Mouse (Mus musculus) neural tube, embryonic 15.5 days (tissue): ENCODE results near the gene Pirb. TPM values are rescaled to one million over a fixed set of nuclear protein-coding genes. Genes with fewer than 3 reads are reported as not detected.
"Not testable (repeated sequence)": the region's sequence is repeated elsewhere in the genome, so short reads cannot be mapped to it uniquely, and the experiment has no call there.

Experiments
- ATAC-seq: fragments of 200-750 bp; cut with Nextera tagmentation; 2 replicates; pipeline ENCODE4 v1.8.0; 2017; ENCODE audit warnings: mild to moderate bottlenecking, moderate TSS enrichment, moderate library complexity; ENCODE audit not compliant: low FRiP score
- H3K27ac ChIP-seq: fragments of 300-500 bp; sonication (generic); replicated peaks from 2 replicates; pipeline ENCODE4 v1.5.1; 2015; ENCODE audit warnings: mild to moderate bottlenecking, inconsistent platforms
- H3K27me3 ChIP-seq: fragments of 300-500 bp; sonication (generic); replicated peaks from 2 replicates; pipeline ENCODE4 v1.6.1; 2015; ENCODE audit warnings: inconsistent platforms
- H3K36me3 ChIP-seq: fragments of 300-500 bp; sonication (generic); 2 replicates; pipeline ENCODE4 v1.6.1; 2015; ENCODE audit warnings: inconsistent platforms
- H3K4me1 ChIP-seq: fragments of 300-500 bp; sonication (generic); 2 replicates; pipeline ENCODE4 v1.6.1; 2015; ENCODE audit warnings: inconsistent platforms
- H3K4me2 ChIP-seq: fragments of 300-500 bp; sonication (generic); 2 replicates; pipeline ENCODE4 v1.6.1; 2015; ENCODE audit warnings: inconsistent platforms, mild to moderate bottlenecking, moderate library complexity
- H3K4me3 ChIP-seq: fragments of 300-500 bp; sonication (generic); replicated peaks from 2 replicates; pipeline ENCODE4 v1.5.1; 2015; ENCODE audit warnings: mild to moderate bottlenecking, inconsistent platforms
- H3K9ac ChIP-seq: fragments of 300-500 bp; sonication (generic); replicated peaks from 2 replicates; pipeline ENCODE4 v1.6.1; 2015; ENCODE audit warnings: mild to moderate bottlenecking, inconsistent platforms
- H3K9me3 ChIP-seq: fragments of 300-500 bp; sonication (generic); replicated peaks from 2 replicates; pipeline ENCODE4 v1.6.1; 2016; ENCODE audit warnings: inconsistent platforms
- WGBS: fragments of 180-500 bp; shearing (Covaris S2); methylation state at CpG from one replicate; pipeline ENCODE4 v1.1.7; 2015; ENCODE audit warnings: mixed read lengths; 5-methylcytosine and 5-hydroxymethylcytosine counted together
- polyA plus RNA-seq: library from polyadenylated mRNA; unstranded; fragments of >200 nt; fragmentation: Nextera tagmentation; extraction: Ambion mirVana; gene quantifications from 2 replicates; pipeline ENCODE4 v1.2.1, GENCODE M21; 2015

Gene Pirb
- polyA plus RNA-seq, 1 experiment from 2014 or later = 0.51 TPM

GRCm38 (mm10) chr7:3705461-3705860, 14.7 kb downstream of the Pirb start:
- not testable (repeated sequence) for ATAC-seq, H3K27me3 ChIP-seq, H3K9me3 ChIP-seq, H3K27ac ChIP-seq
- Histone ChIP-seq H3K4me2 (peak overlapping the region; percentile 78), H3K4me1 (peaks cover 23% of the 10 kb centered on the region), H3K9ac (peak overlapping the region; percentile 74), H3K4me3 (peak overlapping the region; percentile 77), H3K36me3 (peaks cover 32% of the 10 kb centered on the region)
- 5% methylated on average over 7 of the region's 7 CpGs for WGBS

GRCm38 (mm10) chr7:3704475-3704874, 15.7 kb downstream of the Pirb start:
- Histone ChIP-seq H3K9ac (peak overlapping the region; percentile 74), H3K36me3 (peaks cover 38% of the 10 kb centered on the region), H3K9me3 (no peaks in the 10 kb centered on the region), H3K27ac (peak overlapping the region; percentile 95), H3K27me3 (no peaks in the 10 kb centered on the region), H3K4me1 (peaks cover 23% of the 10 kb centered on the region), H3K4me2 (peak overlapping the region; percentile 78), H3K4me3 (peak overlapping the region; percentile 77)
- 3% methylated on average over 20 of the region's 20 CpGs for WGBS
- peak; percentile 73 for ATAC-seq

- H3K36me3 ChIP-seq = peaks cover 38% of the 10 kb centered on the region
- H3K9ac ChIP-seq = peak within 1 kb of the TSS; percentile 74
- 1% methylated on average over 42 of the region's 42 CpGs for WGBS
- peak within 1 kb of the TSS; percentile 78 for H3K4me2 ChIP-seq
- no peaks in the 10 kb centered on the region for H3K9me3 ChIP-seq
- peak within 1 kb of the TSS; percentile 95 for H3K27ac ChIP-seq
- ATAC-seq = peak; percentile 95
- H3K4me3 ChIP-seq = peak within 1 kb of the TSS; percentile 77
- no peaks in the 10 kb centered on the region for H3K27me3 ChIP-seq
- H3K4me1 ChIP-seq = peaks cover 23% of the 10 kb centered on the region
Measured at GRCm38 (mm10) chr7:3703879-3704441, 16.2 kb downstream of the Pirb start, which contains the start of gene Rps9. Gene Rps9, plus strand, starts transcription at chr7:3703993.

GRCm38 (mm10) chr7:3703148-3703878, 16.9 kb downstream of the Pirb start:
- Histone ChIP-seq H3K9ac (peak overlapping the region; percentile 74), H3K27me3 (no peaks in the 10 kb centered on the region), H3K4me2 (peak overlapping the region; percentile 78), H3K4me1 (peaks cover 23% of the 10 kb centered on the region), H3K36me3 (peaks cover 43% of the 10 kb centered on the region), H3K27ac (peak overlapping the region; percentile 95), H3K9me3 (no peaks in the 10 kb centered on the region), H3K4me3 (peak overlapping the region; percentile 77)
- ATAC-seq = peak; percentile 36; the same call in 1 of the 2 replicates
- WGBS = 19% methylated on average over 6 of the region's 6 CpGs

- WGBS = 91% methylated on average over 6 of the region's 6 CpGs
- no peak for ATAC-seq
Measured at GRCm38 (mm10) chr7:3698471-3698870, 21.7 kb downstream of the Pirb start.

GRCm38 (mm10) chr7:3694949-3695305, 25.3 kb downstream of the Pirb start:
- H3K4me2 ChIP-seq = peak overlapping the region; percentile 79
- peak overlapping the region; percentile 96 for H3K27ac ChIP-seq
- 4% methylated on average over 9 of the region's 9 CpGs for WGBS
- peaks cover 42% of the 10 kb centered on the region for H3K4me1 ChIP-seq
- peak overlapping the region; percentile 69 for H3K4me3 ChIP-seq
- H3K9ac ChIP-seq = peak overlapping the region; percentile 81
- ATAC-seq, H3K9me3 ChIP-seq, H3K27me3 ChIP-seq: not testable (repeated sequence)
- H3K36me3 ChIP-seq = peaks cover 31% of the 10 kb centered on the region

More at GRCm38 (mm10) chr7:3698471-3698870, 21.7 kb downstream of the Pirb start:
- Histone ChIP-seq H3K27ac (no peak overlapping the region), H3K36me3 (peaks cover 46% of the 10 kb centered on the region), H3K9ac (no peak overlapping the region), H3K27me3 (no peaks in the 10 kb centered on the region), H3K9me3 (no peaks in the 10 kb centered on the region), H3K4me2 (no peak overlapping the region), H3K4me1 (peaks cover 22% of the 10 kb centered on the region), H3K4me3 (no peak overlapping the region)

GRCm38 (mm10) chr7:3694076-3694948, 25.9 kb downstream of the Pirb start:
- H3K4me3 ChIP-seq = peak overlapping the region; percentile 69
- H3K36me3 ChIP-seq = peaks cover 30% of the 10 kb centered on the region
- under 1% methylated on average over 51 of the region's 55 CpGs for WGBS
- H3K27me3 ChIP-seq = no peaks in the 10 kb centered on the region
- H3K4me1 ChIP-seq = peaks cover 42% of the 10 kb centered on the region
- peak overlapping the region; percentile 79 for H3K4me2 ChIP-seq
- ATAC-seq = peak; percentile 48
- H3K9me3 ChIP-seq = no peaks in the 10 kb centered on the region
- H3K27ac ChIP-seq = peak overlapping the region; percentile 96
- peak overlapping the region; percentile 81 for H3K9ac ChIP-seq

GRCm38 (mm10) chr7:3693809-3694075, 26.4 kb downstream of the Pirb start:
- Histone ChIP-seq H3K9ac (peak overlapping the region; percentile 81), H3K4me1 (peaks cover 42% of the 10 kb centered on the region), H3K9me3 (no peaks in the 10 kb centered on the region), H3K27me3 (no peaks in the 10 kb centered on the region), H3K27ac (peak overlapping the region; percentile 96), H3K36me3 (peaks cover 29% of the 10 kb centered on the region), H3K4me2 (peak overlapping the region; percentile 79), H3K4me3 (peak overlapping the region; percentile 69)
- under 1% methylated on average over 18 of the region's 18 CpGs for WGBS
- ATAC-seq = no peak

- Histone ChIP-seq H3K9ac (peak within 1 kb of the TSS; percentile 81), H3K4me2 (peak within 1 kb of the TSS; percentile 79), H3K27ac (peak within 1 kb of the TSS; percentile 96), H3K9me3 (no peaks in the 10 kb centered on the region), H3K4me3 (peak within 1 kb of the TSS; percentile 69), H3K36me3 (peaks cover 28% of the 10 kb centered on the region), H3K27me3 (no peaks in the 10 kb centered on the region), H3K4me1 (peaks cover 42% of the 10 kb centered on the region)
- peak; percentile 92 for ATAC-seq
- under 1% methylated on average over 55 of the region's 55 CpGs for WGBS
Measured at GRCm38 (mm10) chr7:3692987-3693808, 27.0 kb downstream of the Pirb start, which contains the start of gene Mboat7. Gene Mboat7, minus strand, starts transcription at chr7:3693523.

- no peak for ATAC-seq
- under 1% methylated on average over 49 of the region's 49 CpGs for whole genome bisulfite sequencing
- no peaks in the 10 kb centered on the region for H3K9me3 ChIP-seq
- H3K27me3 ChIP-seq = no peaks in the 10 kb centered on the region
- peak within 1 kb of the TSS; percentile 96 for H3K27ac ChIP-seq
- peak within 1 kb of the TSS; percentile 81 for H3K9ac ChIP-seq
- peaks cover 37% of the 10 kb centered on the region for H3K4me1 ChIP-seq
- peak within 1 kb of the TSS; percentile 79 for H3K4me2 ChIP-seq
- H3K36me3 ChIP-seq = peaks cover 26% of the 10 kb centered on the region
- peak within 1 kb of the TSS; percentile 69 for H3K4me3 ChIP-seq
Measured at GRCm38 (mm10) chr7:3692382-3692986, 27.7 kb downstream of the Pirb start, which contains the start of gene Tsen34. Gene Tsen34, plus strand, starts transcription at chr7:3692863.
